Mouse (Mus musculus) heart, postnatal 0 days (tissue): ENCODE measurements around the gene Ubash3b.

Experiments used
- CTCF ChIP-seq: IDR thresholded peaks from 2 replicates; pipeline ENCODE4 v1.5.1; 2016; ENCODE audit warnings: antibody characterized with exemption, control low read depth, low read depth
- EP300 ChIP-seq: IDR thresholded peaks from 2 replicates; pipeline ENCODE4 v1.6.1; 2016; ENCODE audit warnings: antibody characterized with exemption, low read depth

GRCm38 (mm10) chr9:41118065-41118464 is 43.4 kb downstream of the Ubash3b start:
- no peak for TF ChIP-seq CTCF
- 0 out of 2 replicates have a peak, but pooled peaks have one; percentile 38 for TF ChIP-seq EP300
